Mouse (Mus musculus) lung, postnatal 0 days (tissue): ENCODE measurements around the gene Mff. TPM values are rescaled to one million over a fixed set of nuclear protein-coding genes. Genes with fewer than 3 reads are reported as not detected.

Source experiments
- ATAC-seq: fragments of 200-750 bp; cut with Nextera tagmentation; 2 replicates; pipeline ENCODE4 v1.8.0; 2017; ENCODE audit warnings: moderate library complexity
- DNase-seq: peaks from one replicate; pipeline ENCODE4 v3.0.0-alpha.2; 2016; ENCODE audit warnings: low spot score
- H3K27ac ChIP-seq: fragments of 300-500 bp; sonication (generic); 2 replicates; pipeline ENCODE4 v1.5.1; 2014; ENCODE audit warnings: antibody characterized with exemption, mild to moderate bottlenecking, low read length, mixed read lengths
- H3K27me3 ChIP-seq: fragments of 300-500 bp; sonication (generic); replicated peaks from 2 replicates; pipeline ENCODE4 v1.6.1; 2014; ENCODE audit warnings: low read length, mixed read lengths; ENCODE audit not compliant: insufficient read depth
- H3K36me3 ChIP-seq: fragments of 300-500 bp; sonication (generic); 2 replicates; pipeline ENCODE4 v1.6.1; 2014; ENCODE audit warnings: low read length, mixed read lengths; ENCODE audit not compliant: insufficient read depth
- H3K4me1 ChIP-seq: fragments of 300-500 bp; sonication (generic); 2 replicates; pipeline ENCODE4 v1.6.1; 2014; ENCODE audit warnings: antibody characterized with exemption, low read depth, low read length, mixed read lengths; ENCODE audit not compliant: insufficient read depth
- H3K4me2 ChIP-seq: fragments of 300-500 bp; sonication (generic); replicated peaks from 2 replicates; pipeline ENCODE4 v1.6.1; 2014; ENCODE audit warnings: low read depth, mild to moderate bottlenecking, low read length, moderate library complexity, mixed read lengths
- H3K4me3 ChIP-seq: fragments of 300-500 bp; sonication (generic); 2 replicates; pipeline ENCODE4 v1.5.1; 2014; ENCODE audit warnings: low read depth, low read length
- H3K9ac ChIP-seq: fragments of 300-500 bp; sonication (generic); replicated peaks from 2 replicates; pipeline ENCODE4 v1.6.1; 2014; ENCODE audit warnings: low read depth, mild to moderate bottlenecking
- H3K9me3 ChIP-seq: fragments of 300-500 bp; sonication (generic); 2 replicates; pipeline ENCODE4 v1.6.1; 2016; ENCODE audit warnings: low read length, mixed read lengths
- CTCF ChIP-seq: IDR thresholded peaks from 2 replicates; pipeline ENCODE4 v1.5.1; 2016; ENCODE audit warnings: antibody characterized with exemption, mild to moderate bottlenecking
- EP300 ChIP-seq: IDR thresholded peaks from 2 replicates; pipeline ENCODE4 v1.6.1; 2016; ENCODE audit warnings: antibody characterized with exemption, mild to moderate bottlenecking, control low read depth
- WGBS: fragments of 180-500 bp; shearing (Covaris S2); extraction: QIAGEN DNeasy Blood & Tissue Kit; methylation state at CpG from one replicate; pipeline ENCODE4 v1.1.7; 2014; 5-methylcytosine and 5-hydroxymethylcytosine counted together
- polyA plus RNA-seq: library from polyadenylated mRNA; unstranded; fragments of >200 nt; fragmentation: Nextera tagmentation; extraction: Ambion mirVana; gene quantifications from 2 replicates; pipeline ENCODE4 v1.2.1, GENCODE M21; 2015

Mff gene
- polyA plus RNA-seq, 1 experiment from 2014 or later = 180 TPM

GRCm38 (mm10) chr1:82743962-82744361, 19.3 kb downstream of the Mff start:
- H3K27ac ChIP-seq = no peak overlapping the region
- H3K4me2 ChIP-seq = no peak overlapping the region
- no peak for DNase-seq
- H3K9ac ChIP-seq = no peak overlapping the region
- H3K4me3 ChIP-seq = no peak overlapping the region
- WGBS = 82% methylated on average over 3 of the region's 3 CpGs
- H3K9me3 ChIP-seq = no peaks in the 10 kb centered on the region
- no peaks in the 10 kb centered on the region for H3K4me1 ChIP-seq
- peaks cover 10% of the 10 kb centered on the region; the same call in 1 of the 2 replicates for H3K36me3 ChIP-seq
- TF ChIP-seq CTCF (no peak), EP300 (no peak)
- no peaks in the 10 kb centered on the region for H3K27me3 ChIP-seq
- ATAC-seq = no peak

GRCm38 (mm10) chr1:82746408-82746807, 21.7 kb downstream of the Mff start:
- TF ChIP-seq EP300 = no peak
- Histone ChIP-seq H3K27ac (no peak overlapping the region), H3K4me3 (no peak overlapping the region), H3K36me3 (peaks cover 15% of the 10 kb centered on the region; the same call in 1 of the 2 replicates), H3K27me3 (no peaks in the 10 kb centered on the region), H3K9ac (no peak overlapping the region), H3K4me1 (no peaks in the 10 kb centered on the region), H3K9me3 (no peaks in the 10 kb centered on the region), H3K4me2 (no peak overlapping the region)
- no peak for ATAC-seq
- WGBS = 83% methylated on average over 4 of the region's 4 CpGs
- DNase-seq = no peak

- no peak for ATAC-seq
- no peak for TF ChIP-seq CTCF
- no peak for TF ChIP-seq EP300
- H3K4me1 ChIP-seq = no peaks in the 10 kb centered on the region
- DNase-seq = no peak
- H3K27me3 ChIP-seq = no peaks in the 10 kb centered on the region
- no peak overlapping the region for H3K4me3 ChIP-seq
- peaks cover 9% of the 10 kb centered on the region for H3K36me3 ChIP-seq
- WGBS = 88% methylated on average over 2 of the region's 2 CpGs
- H3K9ac ChIP-seq = no peak overlapping the region
- no peak overlapping the region for H3K27ac ChIP-seq
- no peaks in the 10 kb centered on the region for H3K9me3 ChIP-seq
- H3K4me2 ChIP-seq = no peak overlapping the region
Measured at GRCm38 (mm10) chr1:82747714-82748452, 23.2 kb downstream of the Mff start.

GRCm38 (mm10) chr1:82759520-82759919, 34.8 kb downstream of the Mff start:
- DNase-seq = no peak
- 97% methylated on average over 1 of the region's 1 CpGs for WGBS
- Histone ChIP-seq H3K4me1 (no peaks in the 10 kb centered on the region), H3K27me3 (no peaks in the 10 kb centered on the region), H3K9me3 (no peaks in the 10 kb centered on the region), H3K4me3 (no peak overlapping the region), H3K27ac (no peak overlapping the region), H3K9ac (no peak overlapping the region), H3K36me3 (peaks cover 8% of the 10 kb centered on the region; the same call in 1 of the 2 replicates), H3K4me2 (no peak overlapping the region)
- TF ChIP-seq EP300 (no peak), CTCF (peak; percentile 57)
- ATAC-seq = no peak

GRCm38 (mm10) chr1:82761454-82762169, 36.9 kb downstream of the Mff start:
- Histone ChIP-seq H3K27ac (no peak overlapping the region), H3K36me3 (no peaks in the 10 kb centered on the region), H3K9me3 (no peaks in the 10 kb centered on the region), H3K9ac (no peak overlapping the region), H3K4me3 (no peak overlapping the region), H3K4me2 (no peak overlapping the region), H3K27me3 (no peaks in the 10 kb centered on the region), H3K4me1 (no peaks in the 10 kb centered on the region)
- DNase-seq = no peak
- no peak for TF ChIP-seq CTCF
- TF ChIP-seq EP300 = no peak
- no peak for ATAC-seq
- 88% methylated on average over 8 of the region's 8 CpGs for WGBS

- Histone ChIP-seq H3K27me3 (no peaks in the 10 kb centered on the region), H3K9me3 (no peaks in the 10 kb centered on the region), H3K4me1 (no peaks in the 10 kb centered on the region), H3K9ac (no peak overlapping the region), H3K27ac (no peak overlapping the region), H3K4me2 (no peak overlapping the region), H3K36me3 (no peaks in the 10 kb centered on the region), H3K4me3 (no peak overlapping the region)
- 86% methylated on average over 1 of the region's 1 CpGs for WGBS
- ATAC-seq (no peak), DNase-seq (no peak)
- TF ChIP-seq EP300 (no peak), CTCF (peak; percentile 35)
Measured at GRCm38 (mm10) chr1:82762274-82762673, 37.6 kb downstream of the Mff start.
